Mouse (Mus musculus) MEL (cell line): ENCODE measurements at regions not wholly inside any gene's neighbourhood (a gene's known extent, or its start where the extent isn't known, plus 50 kb on each side); places are given as distances from the start of the nearest gene placed in this dataset.

Source experiments
- DNase-seq: peaks from one replicate; pipeline ENCODE4 v3.0.0; 2011; ENCODE audit warnings: low read depth, low spot score
- H3K27ac ChIP-seq: 2 replicates; pipeline ENCODE4 v1.5.1; 2012; ENCODE audit warnings: low read depth, mild to moderate bottlenecking, control low read depth, low read length, moderate library complexity; ENCODE audit not compliant: control insufficient read depth
- H3K27me3 ChIP-seq, 2 experiments: fragments of 150-350 bp in 1 of 2; sonication (generic) in 1 of 2; 2 replicates each; pipeline ENCODE4 v1.6.1; 2012; ENCODE audit warnings: low read length in 2 of 2, mild to moderate bottlenecking in 2 of 2, improper control_type of control experiment in 1 of 2, moderate library complexity in 1 of 2; ENCODE audit not compliant: insufficient read depth in 2 of 2, control insufficient read depth in 1 of 2
- H3K36me3 ChIP-seq, 2 experiments: 2 replicates each; pipeline ENCODE4 v1.6.1; 2012 to 2014; ENCODE audit warnings: low read length in 2 of 2, improper control_type of control experiment in 1 of 2, inconsistent platforms in 1 of 2, mild to moderate bottlenecking in 1 of 2; ENCODE audit not compliant: insufficient read depth in 2 of 2, control insufficient read depth in 1 of 2
- H3K4me1 ChIP-seq, 2 experiments: fragments of 150-350 bp in 1 of 2; sonication (generic) in 1 of 2; 2 replicates each; pipeline ENCODE4 v1.6.1; 2012; ENCODE audit warnings: low read length in 2 of 2, improper control_type of control experiment in 1 of 2, mild to moderate bottlenecking in 1 of 2; ENCODE audit not compliant: insufficient read depth in 2 of 2, control insufficient read depth in 1 of 2
- H3K4me3 ChIP-seq, 2 experiments: fragments of 150-350 bp in 1 of 2; sonication (generic) in 1 of 2; 2 replicates each; pipeline ENCODE4 v1.5.1; 2012; ENCODE audit warnings: low read depth in 2 of 2, low read length in 2 of 2, mild to moderate bottlenecking in 2 of 2, moderate library complexity in 2 of 2, control low read depth in 1 of 2, improper control_type of control experiment in 1 of 2; ENCODE audit not compliant: control insufficient read depth in 1 of 2, insufficient read depth in 1 of 2
- H3K79me2 ChIP-seq: 2 replicates; pipeline ENCODE4 v1.6.1; 2012; ENCODE audit warnings: mild to moderate bottlenecking, low read length, moderate library complexity; ENCODE audit not compliant: control insufficient read depth, poor library complexity, insufficient read depth
- H3K9ac ChIP-seq: 2 replicates; pipeline ENCODE4 v1.6.1; 2012; ENCODE audit warnings: low read depth, mild to moderate bottlenecking, control low read depth, low read length, moderate library complexity; ENCODE audit not compliant: control insufficient read depth, poor library complexity, severe bottlenecking
- H3K9me3 ChIP-seq: fragments of 150-350 bp; sonication (generic); replicated peaks from 2 replicates; pipeline ENCODE4 v1.6.1; 2012; ENCODE audit warnings: mild to moderate bottlenecking, low read length, improper control_type of control experiment, moderate library complexity; ENCODE audit not compliant: insufficient read depth
- BHLHE40 ChIP-seq: IDR thresholded peaks from 2 replicates; pipeline ENCODE4 v1.6.1; 2012; ENCODE audit warnings: low read depth, mild to moderate bottlenecking, inconsistent platforms, low read length, improper control_type of control experiment, borderline replicate concordance
- CHD2 ChIP-seq: IDR thresholded peaks from 2 replicates; pipeline ENCODE4 v1.6.1; 2011; ENCODE audit warnings: low read length, improper control_type of control experiment
- ELF1 ChIP-seq: IDR thresholded peaks from 2 replicates; pipeline ENCODE4 v1.6.1; 2014; ENCODE audit warnings: low read depth, mild to moderate bottlenecking, inconsistent platforms, low read length, improper control_type of control experiment, moderate library complexity
- ETS1 ChIP-seq: IDR thresholded peaks from 2 replicates; pipeline ENCODE4 v1.6.1; 2012; ENCODE audit warnings: low read depth, mild to moderate bottlenecking, inconsistent platforms, low read length, improper control_type of control experiment, moderate library complexity
- HCFC1 ChIP-seq: IDR thresholded peaks from 2 replicates; pipeline ENCODE4 v1.6.1; 2012; ENCODE audit warnings: low read depth, mild to moderate bottlenecking, inconsistent platforms, low read length, improper control_type of control experiment, moderate library complexity
- KAT2A ChIP-seq: conservative IDR thresholded peaks from 2 replicates; pipeline ENCODE4 v1.6.1; 2012; ENCODE audit warnings: low read depth, low read length, improper control_type of control experiment, inconsistent platforms
- MAFK ChIP-seq: IDR thresholded peaks from 2 replicates; pipeline ENCODE4 v1.6.1; 2011; ENCODE audit warnings: low read depth, mild to moderate bottlenecking, low read length, improper control_type of control experiment, borderline replicate concordance
- MAZ ChIP-seq: IDR thresholded peaks from 2 replicates; pipeline ENCODE4 v1.6.1; 2012; ENCODE audit warnings: low read depth, mild to moderate bottlenecking, inconsistent platforms, low read length, improper control_type of control experiment
- POLR2AphosphoS5 ChIP-seq: IDR thresholded peaks from 2 replicates; pipeline ENCODE4 v1.6.1; 2012; ENCODE audit warnings: low read depth, borderline replicate concordance, mild to moderate bottlenecking, inconsistent platforms, low read length, moderate library complexity, mixed read lengths
- RAD21 ChIP-seq: IDR thresholded peaks from 2 replicates; pipeline ENCODE4 v1.6.1; 2011; ENCODE audit warnings: mild to moderate bottlenecking, low read depth, low read length, improper control_type of control experiment
- SIN3A ChIP-seq: IDR thresholded peaks from 2 replicates; pipeline ENCODE4 v1.6.1; 2012; ENCODE audit warnings: low read length, improper control_type of control experiment, inconsistent platforms
- TAL1 ChIP-seq: IDR thresholded peaks from 2 replicates; pipeline ENCODE4 v1.6.1; 2012; ENCODE audit warnings: mild to moderate bottlenecking, inconsistent platforms, low read length, moderate library complexity, mixed read lengths
- TBP ChIP-seq: IDR thresholded peaks from 2 replicates; pipeline ENCODE4 v1.8.0; 2011; ENCODE audit warnings: low read depth, low read length, improper control_type of control experiment
- TCF12 ChIP-seq: IDR thresholded peaks from 2 replicates; pipeline ENCODE4 v1.6.1; 2014; ENCODE audit warnings: low read depth, mild to moderate bottlenecking, inconsistent platforms, low read length, improper control_type of control experiment, moderate library complexity
- UBTF ChIP-seq: IDR thresholded peaks from 2 replicates; pipeline ENCODE4 v1.6.1; 2012; ENCODE audit warnings: low read depth, mild to moderate bottlenecking, inconsistent platforms, low read length, improper control_type of control experiment, moderate library complexity, borderline replicate concordance; ENCODE audit not compliant: insufficient read depth
- USF1 ChIP-seq: IDR thresholded peaks from 2 replicates; pipeline ENCODE4 v1.6.1; 2014; ENCODE audit warnings: low read depth, mild to moderate bottlenecking, inconsistent platforms, low read length, improper control_type of control experiment, moderate library complexity
- USF2 ChIP-seq, 2 experiments: IDR thresholded peaks; 2 replicates each; pipeline ENCODE4 v1.6.1; 2011 to 2012; ENCODE audit warnings: improper control_type of control experiment in 2 of 2, low read length in 2 of 2, borderline replicate concordance in 1 of 2, inconsistent platforms in 1 of 2, low read depth in 1 of 2, mild to moderate bottlenecking in 1 of 2; ENCODE audit not compliant: insufficient read depth in 1 of 2

- Histone ChIP-seq H3K9ac (no peak overlapping the region), H3K36me3 (no peaks in the 10 kb centered on the region), H3K4me1 (no peaks in the 10 kb centered on the region), H3K27ac (no peak overlapping the region), H3K27me3 (no peaks in the 10 kb centered on the region), H3K4me3 (no peak overlapping the region), H3K79me2 (no peaks in the 10 kb centered on the region), H3K9me3 (no peaks in the 10 kb centered on the region)
- DNase-seq: no peak
- no peak for TF ChIP-seq TBP
- TF ChIP-seq UBTF: no peak
- TF ChIP-seq TCF12: no peak
- no peak for TF ChIP-seq MAZ
- no peak for TF ChIP-seq USF1
- TF ChIP-seq SIN3A: no peak
- TF ChIP-seq KAT2A: no peak
- no peak for TF ChIP-seq POLR2AphosphoS5
- no peak for TF ChIP-seq USF2 (IDR thresholded peaks at IDR 0.05; ENCODE audit: borderline replicate concordance in 1 of 2, insufficient read depth in 1 of 2, low read depth in 1 of 2, low read length in 2 of 2)
- no peak for TF ChIP-seq ETS1
- no peak for TF ChIP-seq MAFK
- no peak for TF ChIP-seq HCFC1
- no peak for TF ChIP-seq TAL1
Observed at GRCm38 (mm10) chr9:86224530-86224929, 240.2 kb downstream of the Ube2cbp start.

- no peak for TF ChIP-seq RAD21
- TF ChIP-seq ELF1: no peak
- TF ChIP-seq CHD2: no peak
- no peak for TF ChIP-seq UBTF
- no peak for TF ChIP-seq ETS1
- TF ChIP-seq TAL1: no peak
- TF ChIP-seq BHLHE40: no peak
- H3K4me1 ChIP-seq: no peaks in the 10 kb centered on the region; a peak in 1 of 4 replicates
- no peaks in the 10 kb centered on the region for H3K36me3 ChIP-seq
- DNase-seq: no peak
- H3K9me3 ChIP-seq: no peaks in the 10 kb centered on the region
- no peak overlapping the region for H3K4me3 ChIP-seq
- H3K27me3 ChIP-seq: no peaks in the 10 kb centered on the region
- H3K27ac ChIP-seq: no peak overlapping the region
- H3K9ac ChIP-seq: no peak overlapping the region
- no peaks in the 10 kb centered on the region for H3K79me2 ChIP-seq
Observed at GRCm38 (mm10) chr9:86230673-86231350, 233.9 kb downstream of the Ube2cbp start.
